Mouse (Mus musculus) cortical plate, adult 2 months (tissue): ENCODE data around the gene Ppp1r12b.

Experiments used
- CTCF ChIP-seq: fragments of 200-500 bp; IDR thresholded peaks from 2 replicates; pipeline ENCODE4 v1.5.1; 2011; ENCODE audit warnings: mild to moderate bottlenecking, control low read depth, low read length; ENCODE audit not compliant: insufficient read depth; ENCODE audit errors: extremely low read depth
- POLR2A ChIP-seq: fragments of 200-500 bp; IDR thresholded peaks from 2 replicates; pipeline ENCODE4 v1.6.1; 2011; ENCODE audit warnings: mild to moderate bottlenecking, low read length, control low read depth; ENCODE audit not compliant: insufficient read depth; ENCODE audit errors: extremely low read depth

- no peak for TF ChIP-seq CTCF
- TF ChIP-seq POLR2A, result no peak
These were observed 9.7 kb upstream of the Ppp1r12b start for GRCm38 (mm10) chr1:134965430-134965829.
